Mouse (Mus musculus) lung, postnatal 0 days (tissue): Measurements from ENCODE around the gene Itga9.

Source experiments
- CTCF ChIP-seq: IDR thresholded peaks from 2 replicates; pipeline ENCODE4 v1.5.1; 2016; ENCODE audit warnings: antibody characterized with exemption, mild to moderate bottlenecking
- EP300 ChIP-seq: IDR thresholded peaks from 2 replicates; pipeline ENCODE4 v1.6.1; 2016; ENCODE audit warnings: antibody characterized with exemption, mild to moderate bottlenecking, control low read depth

GRCm38 (mm10) chr9:118698191-118698590 lies 91.7 kb downstream of the Itga9 start:
- TF ChIP-seq CTCF (no peak), EP300 (no peak)
